Mouse (Mus musculus) stomach, embryonic 16.5 days (tissue): ENCODE data around the gene C130032M10Rik. TPM values are rescaled to one million over a fixed set of nuclear protein-coding genes. Genes with fewer than 3 reads are reported as not detected.

Experiments used
- ATAC-seq: fragments of 200-750 bp; cut with Nextera tagmentation; 2 replicates; pipeline ENCODE4 v1.8.0; 2017; ENCODE audit warnings: moderate number of reproducible peaks, moderate TSS enrichment; ENCODE audit not compliant: insufficient read depth, low FRiP score
- H3K27ac ChIP-seq: fragments of 300-500 bp; sonication (generic); 2 replicates; pipeline ENCODE4 v1.5.1; 2014; ENCODE audit warnings: low read length
- H3K27me3 ChIP-seq: fragments of 300-500 bp; sonication (generic); 2 replicates; pipeline ENCODE4 v1.6.1; 2014; ENCODE audit warnings: low read length, control low read depth, mixed read lengths; ENCODE audit not compliant: control insufficient read depth, insufficient read depth
- H3K36me3 ChIP-seq: fragments of 300-500 bp; sonication (generic); 2 replicates; pipeline ENCODE4 v1.6.1; 2014; ENCODE audit warnings: low read length; ENCODE audit not compliant: control insufficient read depth, insufficient read depth
- H3K4me1 ChIP-seq: fragments of 300-500 bp; sonication (generic); 2 replicates; pipeline ENCODE4 v1.6.1; 2014; ENCODE audit warnings: low read length, control low read depth, mixed read lengths; ENCODE audit not compliant: control insufficient read depth, insufficient read depth
- H3K4me2 ChIP-seq: fragments of 300-500 bp; sonication (generic); 2 replicates; pipeline ENCODE4 v1.6.1; 2014; ENCODE audit warnings: low read depth, low read length, mixed read lengths
- H3K4me3 ChIP-seq: fragments of 300-500 bp; sonication (generic); replicated peaks from 2 replicates; pipeline ENCODE4 v1.5.1; 2014; ENCODE audit warnings: mild to moderate bottlenecking, low read length
- H3K9ac ChIP-seq: fragments of 300-500 bp; sonication (generic); 2 replicates; pipeline ENCODE4 v1.6.1; 2014; ENCODE audit warnings: low read length
- H3K9me3 ChIP-seq: fragments of 300-500 bp; sonication (generic); replicated peaks from 2 replicates; pipeline ENCODE4 v1.6.1; 2016; ENCODE audit warnings: low read length, control low read depth; ENCODE audit not compliant: control insufficient read depth
- WGBS: fragments of 180-500 bp; shearing (Covaris S2); extraction: QIAGEN DNeasy Blood & Tissue Kit; methylation state at CpG from one replicate; pipeline ENCODE4 v1.1.7; 2014; 5-methylcytosine and 5-hydroxymethylcytosine counted together
- polyA plus RNA-seq: library from polyadenylated mRNA; unstranded; fragments of >200 nt; fragmentation: Nextera tagmentation; extraction: Ambion mirVana; gene quantifications from 2 replicates; pipeline ENCODE4 v1.2.1, GENCODE M21; 2015

The C130032M10Rik gene
- polyA plus RNA-seq, 1 experiment from 2014 or later: 0.19 TPM

DNA sequence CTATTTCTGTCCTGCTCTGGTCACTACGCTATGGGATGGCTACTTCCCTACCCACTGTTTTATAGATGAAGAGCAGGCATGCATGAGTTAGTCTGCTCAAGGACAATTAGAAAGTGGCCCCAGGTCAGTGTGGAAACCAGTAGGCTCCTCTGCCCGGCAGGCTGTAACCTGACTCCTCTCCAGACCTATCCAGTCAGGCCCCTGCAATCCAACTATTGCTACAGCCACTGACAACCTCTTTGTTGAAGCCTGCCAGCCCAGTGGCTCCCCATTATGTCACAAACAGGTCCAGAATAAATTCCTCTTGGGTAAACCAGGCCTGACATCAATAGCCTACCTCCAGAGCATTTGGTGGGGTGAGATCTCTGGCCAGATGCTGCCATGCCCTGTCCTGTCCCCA is 21.1 kb downstream of the C130032M10Rik start:
- H3K9ac ChIP-seq: no peak overlapping the region
- ATAC-seq: no peak

DNA sequence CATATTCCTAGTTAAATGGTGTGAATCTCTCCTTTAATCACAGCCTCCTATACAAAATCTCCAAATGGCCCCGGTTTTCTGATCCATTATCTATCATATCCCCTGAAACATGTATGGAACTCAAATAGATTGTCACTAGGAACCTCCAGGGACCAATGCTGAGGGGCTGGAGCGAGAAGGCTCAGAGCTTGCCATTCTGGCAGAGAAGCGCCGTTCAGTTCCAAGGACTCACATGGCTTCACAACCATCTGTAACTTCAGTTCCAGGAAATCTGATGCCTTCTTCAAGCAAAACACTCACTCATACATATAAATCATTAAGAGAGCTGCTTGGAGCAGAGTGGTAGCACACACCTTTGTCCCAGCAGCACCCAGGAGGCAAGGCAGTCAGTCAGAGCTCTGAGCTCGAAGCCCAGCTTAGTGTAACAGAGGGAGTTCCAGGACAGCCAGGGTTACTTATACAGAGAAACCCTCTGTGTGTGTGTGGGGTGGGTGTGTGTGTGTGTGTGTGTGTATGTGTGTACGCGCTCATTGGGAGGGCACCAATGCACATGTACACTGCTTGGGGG is 23.6 kb downstream of the C130032M10Rik start:
- H3K4me1 ChIP-seq: no peaks in the 10 kb centered on the region; the same call in 1 of the 2 replicates
- no peak overlapping the region for H3K27ac ChIP-seq
- no peak overlapping the region for H3K4me2 ChIP-seq
- WGBS: 65% methylated on average over 7 of the region's 7 CpGs
- no peak for ATAC-seq
- H3K9ac ChIP-seq: no peak overlapping the region
- H3K9me3 ChIP-seq: no peaks in the 10 kb centered on the region
- no peak overlapping the region for H3K4me3 ChIP-seq
- no peaks in the 10 kb centered on the region for H3K27me3 ChIP-seq
- no peaks in the 10 kb centered on the region for H3K36me3 ChIP-seq

More for the DNA sequence above, 21.1 kb downstream of the C130032M10Rik start:
- Histone ChIP-seq H3K27ac (no peak overlapping the region), H3K36me3 (no peaks in the 10 kb centered on the region), H3K4me2 (no peak overlapping the region), H3K4me3 (no peak overlapping the region), H3K27me3 (no peaks in the 10 kb centered on the region), H3K4me1 (peaks cover 2% of the 10 kb centered on the region; the same call in 1 of the 2 replicates), H3K9me3 (no peaks in the 10 kb centered on the region)
- 44% methylated on average over 2 of the region's 2 CpGs for WGBS

- 29% methylated on average over 1 of the region's 1 CpGs for WGBS
- no peak for ATAC-seq
- Histone ChIP-seq H3K9ac (no peak overlapping the region), H3K9me3 (no peaks in the 10 kb centered on the region), H3K4me3 (no peak overlapping the region), H3K4me1 (peaks cover 9% of the 10 kb centered on the region), H3K4me2 (no peak overlapping the region), H3K36me3 (no peaks in the 10 kb centered on the region), H3K27me3 (no peaks in the 10 kb centered on the region), H3K27ac (no peak overlapping the region)
Measured at GRCm38 (mm10) chr9:114541279-114541741, 25.8 kb downstream of the C130032M10Rik start.

DNA sequence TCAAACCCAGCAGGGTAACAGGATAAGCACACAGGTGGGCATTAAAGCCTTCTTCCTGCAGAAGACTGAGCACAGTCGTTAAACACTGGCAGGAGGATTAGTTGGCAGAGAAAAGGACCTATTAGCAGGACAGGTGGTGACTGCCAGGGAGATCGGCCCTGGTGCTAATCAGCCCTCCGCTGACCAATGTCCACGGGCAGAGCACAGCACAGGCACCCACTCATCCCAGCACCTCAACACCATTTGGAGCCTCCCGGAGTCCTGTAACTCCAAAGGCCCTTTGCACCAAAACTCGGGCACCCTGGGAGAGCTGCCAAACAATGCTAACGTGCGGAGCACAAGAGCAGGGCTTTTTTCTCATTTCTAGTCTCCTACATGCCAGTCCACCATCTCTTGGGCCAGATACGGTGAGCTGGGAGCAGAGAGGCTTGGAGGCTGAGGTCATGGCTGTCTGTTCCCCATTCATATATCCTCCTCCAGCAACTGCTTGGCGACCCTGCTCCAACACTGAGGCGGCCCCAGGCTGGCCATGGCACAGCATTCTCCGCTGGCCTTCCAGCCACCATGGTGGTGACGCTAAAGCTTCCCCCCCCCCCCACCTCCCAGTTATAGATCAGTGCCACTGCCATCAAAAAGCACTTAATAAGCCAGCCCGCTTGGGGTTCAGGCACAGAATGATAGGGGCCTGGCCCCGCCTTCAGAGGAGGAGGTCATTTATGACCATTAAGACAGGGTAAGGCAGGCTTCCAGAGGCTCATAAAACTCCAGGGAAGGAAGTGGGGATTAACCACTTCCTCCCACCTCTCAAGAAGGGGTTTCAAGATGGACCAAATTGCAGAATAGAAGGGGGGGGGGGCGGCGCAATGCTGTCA is 28.6 kb downstream of the C130032M10Rik start:
- no peaks in the 10 kb centered on the region for H3K36me3 ChIP-seq
- no peak for ATAC-seq
- peak overlapping the region; percentile 20; the same call in 1 of the 2 replicates for H3K4me2 ChIP-seq
- 54% methylated on average over 17 of the region's 17 CpGs for WGBS
- no peak overlapping the region for H3K4me3 ChIP-seq
- no peaks in the 10 kb centered on the region for H3K9me3 ChIP-seq
- no peak overlapping the region for H3K27ac ChIP-seq
- H3K9ac ChIP-seq: no peak overlapping the region
- no peaks in the 10 kb centered on the region for H3K27me3 ChIP-seq
- H3K4me1 ChIP-seq: peaks cover 9% of the 10 kb centered on the region

DNA sequence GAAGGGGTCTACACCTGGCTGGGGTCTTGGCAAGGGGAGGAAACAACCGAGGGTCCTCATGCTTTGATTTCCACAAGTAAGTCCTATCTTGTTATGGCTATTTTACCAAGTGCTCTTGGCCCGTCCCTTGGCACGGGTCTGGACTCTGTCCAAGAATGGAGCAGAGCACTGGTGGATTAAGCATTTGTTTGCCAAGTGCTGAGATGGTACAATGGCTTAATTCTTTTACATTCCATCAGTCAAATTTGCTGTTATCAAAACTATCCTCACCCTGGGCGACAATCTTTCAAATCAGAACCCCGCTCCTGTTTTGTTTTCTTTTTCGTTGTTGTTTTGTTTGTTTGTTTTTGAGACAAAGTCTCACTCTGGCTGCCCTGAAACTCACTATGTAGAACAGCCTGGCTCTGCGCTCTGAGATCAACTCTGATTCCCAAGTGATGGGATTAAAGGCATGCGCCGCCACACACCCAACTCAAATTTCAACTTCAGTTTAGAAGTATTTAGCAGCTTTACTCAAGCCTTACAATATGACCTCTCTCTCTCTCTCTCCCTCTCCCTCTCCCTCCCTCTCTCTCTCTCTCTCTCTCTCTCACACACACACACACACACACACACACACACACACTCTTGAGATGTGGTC is 29.4 kb downstream of the C130032M10Rik start:
- Histone ChIP-seq H3K4me2 (peak overlapping the region; percentile 20; the same call in 1 of the 2 replicates), H3K4me1 (peaks cover 9% of the 10 kb centered on the region), H3K9me3 (no peaks in the 10 kb centered on the region), H3K36me3 (no peaks in the 10 kb centered on the region), H3K27me3 (no peaks in the 10 kb centered on the region), H3K27ac (peak overlapping the region; percentile 91), H3K9ac (no peak overlapping the region), H3K4me3 (no peak overlapping the region)
- no peak for ATAC-seq
- WGBS: 30% methylated on average over 9 of the region's 9 CpGs

DNA sequence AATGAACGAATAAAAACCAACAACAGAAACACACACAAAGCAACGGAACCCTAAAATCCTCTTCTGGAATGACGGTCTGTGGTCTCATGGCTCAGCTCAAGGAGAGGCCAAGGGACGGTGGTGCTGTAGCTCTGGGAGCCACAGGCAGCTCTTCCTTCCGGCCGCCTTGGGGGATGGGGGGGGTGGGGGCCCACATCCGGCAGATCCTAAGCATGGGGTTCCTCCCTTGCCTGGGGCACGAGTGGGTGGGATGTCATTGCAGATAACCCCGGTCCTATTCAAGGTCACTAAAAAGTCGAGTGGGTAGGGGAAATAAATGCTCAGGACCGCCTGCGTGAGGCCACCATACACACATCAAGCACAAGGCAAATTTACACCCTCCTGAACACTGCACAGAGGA is 31.3 kb downstream of the C130032M10Rik start:
- H3K36me3 ChIP-seq: no peaks in the 10 kb centered on the region
- WGBS: 49% methylated on average over 12 of the region's 12 CpGs
- H3K4me2 ChIP-seq: no peak overlapping the region
- ATAC-seq: no peak
- no peak overlapping the region for H3K4me3 ChIP-seq
- H3K27me3 ChIP-seq: no peaks in the 10 kb centered on the region
- no peak overlapping the region for H3K9ac ChIP-seq
- no peaks in the 10 kb centered on the region for H3K9me3 ChIP-seq
- H3K4me1 ChIP-seq: peaks cover 9% of the 10 kb centered on the region
- H3K27ac ChIP-seq: peak overlapping the region; percentile 91

DNA sequence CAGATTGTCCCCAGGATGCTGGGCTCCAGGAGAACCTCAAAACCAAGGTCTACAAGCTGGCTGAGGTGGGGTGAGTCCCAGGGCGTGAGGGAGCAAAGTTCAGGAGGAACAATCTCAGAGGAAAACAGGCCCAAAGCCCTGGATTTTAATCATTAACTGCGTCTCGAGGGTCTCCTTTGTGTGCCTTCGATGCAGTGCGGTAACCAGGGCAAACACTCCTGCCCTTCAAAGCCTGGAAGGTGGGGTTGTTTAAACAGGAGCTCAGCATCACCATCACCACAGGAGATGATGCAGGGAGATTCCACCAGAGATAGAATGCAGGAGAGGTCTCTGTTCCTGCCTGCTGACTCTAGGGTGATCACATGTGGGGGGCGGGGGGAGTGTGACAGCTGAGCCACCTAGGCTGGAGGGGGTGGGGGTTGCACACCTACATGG is 32.2 kb downstream of the C130032M10Rik start:
- Histone ChIP-seq H3K4me3 (no peak overlapping the region), H3K27ac (peak overlapping the region; percentile 91), H3K27me3 (no peaks in the 10 kb centered on the region), H3K36me3 (no peaks in the 10 kb centered on the region), H3K4me1 (peaks cover 9% of the 10 kb centered on the region), H3K9ac (0 out of 2 replicates have a peak overlapping the region, but pooled peaks have one; percentile 22), H3K9me3 (no peaks in the 10 kb centered on the region), H3K4me2 (peak overlapping the region; percentile 31)
- WGBS: 54% methylated on average over 6 of the region's 6 CpGs
- peak; percentile 81 for ATAC-seq

- Histone ChIP-seq H3K27me3 (no peaks in the 10 kb centered on the region), H3K36me3 (no peaks in the 10 kb centered on the region), H3K4me1 (peaks cover 9% of the 10 kb centered on the region), H3K9ac (0 out of 2 replicates have a peak overlapping the region, but pooled peaks have one; percentile 40), H3K9me3 (no peaks in the 10 kb centered on the region), H3K4me2 (0 out of 2 replicates have a peak overlapping the region, but pooled peaks have one; percentile 6), H3K4me3 (no peak overlapping the region), H3K27ac (peak overlapping the region; percentile 91)
- no peak for ATAC-seq
- 46% methylated on average over 4 of the region's 4 CpGs for WGBS
Measured at GRCm38 (mm10) chr9:114548496-114548895, 33.0 kb downstream of the C130032M10Rik start.
